Mouse (Mus musculus): Measurements from ENCODE around the gene Zfp975.

- TF ChIP-seq CTCF (IDR thresholded peaks at IDR 0.05) (0 out of 2 replicates have a peak, but pooled peaks have one; percentile 8), POLR2A (IDR thresholded peaks at IDR 0.05; ENCODE audit: insufficient read depth, low read depth, low read length) (peak; percentile 76)
Measured at GRCm38 (mm10) chr7:42692362-42693158, at the start of gene Zfp975.

All from heart, adult 2 months (tissue).